In the genomic region with DNA sequence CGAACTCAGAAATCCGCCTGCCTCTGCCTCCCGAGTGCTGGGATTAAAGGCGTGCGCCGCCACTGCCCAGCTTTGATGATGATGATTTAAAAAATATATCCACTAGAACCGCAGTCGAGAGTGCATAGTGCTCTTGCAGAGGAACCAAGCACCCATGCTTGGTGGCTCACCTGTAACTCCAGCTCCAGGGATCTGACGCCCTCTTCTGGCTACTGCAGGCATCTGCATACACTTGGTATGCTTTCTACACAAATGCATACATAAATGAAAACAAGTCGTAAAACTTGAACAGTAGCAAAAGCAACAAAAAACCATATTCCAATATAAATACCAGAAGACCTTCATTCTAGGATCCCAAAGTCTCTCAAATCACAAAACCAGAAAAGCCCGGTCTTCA, we compare ENCODE assay signal across 16 mouse cellular contexts. TPM values are rescaled to one million over a fixed set of nuclear protein-coding genes. Genes with fewer than 3 reads are reported as not detected.
DNase-seq lines count a peak whose midpoint lies in the region; ATAC-seq and TF ChIP-seq lines count a peak whose summit lies in the region.
"Had no signal": no experiment of that assay in that cellular context is flagged by ENCODE, and none has a peak within 500 bp of the region (broad histone marks: within the 10 kb centered on the region; RNA-seq: fewer than 3 reads in every experiment).

No protein-coding gene starts in this region.

- H3K36me3 ChIP-seq in lung, postnatal 0 days (ENCODE audit: insufficient read depth, low read length): no peaks in the 10 kb centered on the region
- no peaks in the 10 kb centered on the region for H3K36me3 ChIP-seq in E14TG2a.4 (ENCODE audit: insufficient read depth, low read length)
- H3K36me3 ChIP-seq in heart, adult 2 months (ENCODE audit: control insufficient read depth, insufficient read depth, low read length): no peaks in the 10 kb centered on the region
- H3K36me3 ChIP-seq: liver, embryonic 15.5 days had no signal

- H3K9me3 ChIP-seq in lung, postnatal 0 days (ENCODE audit: low read length): no peaks in the 10 kb centered on the region
- H3K9me3 ChIP-seq in E14TG2a.4 (ENCODE audit: low read length): no peaks in the 10 kb centered on the region
- H3K9me3 ChIP-seq: liver, embryonic 15.5 days had no signal

- H3K27me3 ChIP-seq in lung, postnatal 0 days (replicated peaks; ENCODE audit: insufficient read depth, low read length): no peaks in the 10 kb centered on the region
- no peaks in the 10 kb centered on the region for H3K27me3 ChIP-seq in E14TG2a.4 (ENCODE audit: insufficient read depth, low read length)
- H3K27me3 ChIP-seq in Patski: no peaks in the 10 kb centered on the region
- no peaks in the 10 kb centered on the region for H3K27me3 ChIP-seq in heart, adult 2 months (ENCODE audit: control insufficient read depth, insufficient read depth, low read length)
- H3K27me3 ChIP-seq: liver, embryonic 15.5 days had no signal

- TF ChIP-seq EP300 in lung, postnatal 0 days (IDR thresholded peaks at IDR 0.05): no peak
- no peak for TF ChIP-seq EP300 in heart, adult 2 months (IDR thresholded peaks at IDR 0.05; ENCODE audit: insufficient read depth, low read depth, low read length)

- no peak for DNase-seq in lung, postnatal 0 days (ENCODE audit: low spot score)
- no peak for DNase-seq in lung, adult 18-20 months
- no peak for DNase-seq in Patski (ENCODE audit: low read depth, low spot score)
- DNase-seq in natural killer cell, adult 2 months (ENCODE audit: low spot score in 2 of 2): peak; percentile 13 to 14
- no peak for DNase-seq in heart, adult 2 months
- DNase-seq in urinary bladder, postnatal 4 days (ENCODE audit: low spot score in 2 of 2): no peak

- POLR2A ChIA-PET in Patski (lab: Charles Lee): no interaction called here

- in situ Hi-C loops in Patski (cut with MboI; ENCODE audit: low pct_unique_long_range_greater_than_20kb): loop anchor here (5.0 to 10.0 kb wide), 3 partner anchors 33 to 308 kb away; no protein-coding TSS in a partner anchor

- no peak overlapping the region for H3K9ac ChIP-seq in lung, postnatal 0 days (replicated peaks; ENCODE audit: low read depth)
- no peak overlapping the region for H3K9ac ChIP-seq in heart, adult 2 months (ENCODE audit: low read depth, low read length)
- H3K9ac ChIP-seq: liver, embryonic 15.5 days had no signal

- H3K4me2 ChIP-seq in lung, postnatal 0 days (replicated peaks; ENCODE audit: low read depth, low read length): no peak overlapping the region

- H3K4me3 ChIP-seq in lung, postnatal 0 days (ENCODE audit: low read depth, low read length): no peak overlapping the region
- no peak overlapping the region for H3K4me3 ChIP-seq in E14TG2a.4 (replicated peaks; ENCODE audit: low read length)
- no peak overlapping the region for H3K4me3 ChIP-seq in heart, adult 2 months

- intact Hi-C loops in heart, adult 2 months (cut with DNase I): loop anchor here (5.0 kb wide), 1 partner anchor 177 kb away; no protein-coding TSS in a partner anchor

- peak; percentile 40 for TF ChIP-seq CTCF in lung, postnatal 0 days (IDR thresholded peaks at IDR 0.05)
- peak; percentile 45 for TF ChIP-seq CTCF in E14TG2a.4 (conservative IDR thresholded peaks at IDR 0.05; ENCODE audit: low read length)
- TF ChIP-seq CTCF in Patski (IDR thresholded peaks at IDR 0.05): peak; percentile 46
- no peak; the same call in 1 of the 2 replicates for TF ChIP-seq CTCF in heart, adult 2 months (IDR thresholded peaks at IDR 0.05)

- CTCF ChIA-PET in Patski (lab: Charles Lee): interaction anchor here (1.2 to 1.4 kb wide), 5 partner anchors 24 to 310 kb away, joined by 3 to 5 read pairs (median 4); no protein-coding TSS in a partner anchor

- no peak for TF ChIP-seq POLR2A in heart, adult 2 months (IDR thresholded peaks at IDR 0.05; ENCODE audit: insufficient read depth, low read depth, low read length)

- H3K79me2 ChIP-seq in heart, adult 2 months (replicated peaks; ENCODE audit: control insufficient read depth, insufficient read depth, low read length): no peaks in the 10 kb centered on the region

- 71% methylated on average over 11 of the region's 11 CpGs for WGBS in lung, postnatal 0 days
- 63% methylated on average over 11 of the region's 11 CpGs for WGBS in heart, adult 2 months

- H3K4me1 ChIP-seq in lung, postnatal 0 days (ENCODE audit: insufficient read depth, low read depth, low read length): no peaks in the 10 kb centered on the region
- H3K4me1 ChIP-seq in E14TG2a.4 (replicated peaks; ENCODE audit: low read depth, low read length): peaks cover 40% of the 10 kb centered on the region
- H3K4me1 ChIP-seq in heart, adult 2 months (ENCODE audit: control insufficient read depth, insufficient read depth, low read length): no peaks in the 10 kb centered on the region

- H3K27ac ChIP-seq in lung, postnatal 0 days (ENCODE audit: low read length): no peak overlapping the region
- H3K27ac ChIP-seq in heart, adult 2 months: no peak overlapping the region
- H3K27ac ChIP-seq: hindbrain, postnatal 0 days; liver, embryonic 15.5 days had no signal

- ATAC-seq in lung, postnatal 0 days: no peak
- no peak for ATAC-seq in Patski

RNA-seq across cellular contexts. Expression of a gene that starts 31.3 kb away (rescaled TPM):
- not detected in 2 replicates for polyA plus RNA-seq in lung, postnatal 0 days (2015; fragmentation: Nextera tagmentation; extraction: Ambion mirVana)
- polyA plus RNA-seq in Patski (2021): not detected
- total RNA-seq in heart, adult 2 months (2021): not detected
- polyA plus RNA-seq in heart, adult 2 months (2012; rRNA removed): not detected in 2 replicates
- total RNA-seq: heart, postnatal 25 days; hindbrain, postnatal 0 days; layer of hippocampus, postnatal 14 days; left cerebral cortex, postnatal 36 days; megakaryocyte-erythroid progenitor cell, adult 5-6 weeks had no signal
- polyA plus RNA-seq: embryonic facial prominence, embryonic 11.5 days; forebrain, embryonic 11.5 days; kidney, embryonic 16.5 days; liver, embryonic 15.5 days had no signal

RNA-seq across cellular contexts. Expression of a gene that starts 51.2 kb away (rescaled TPM):
- 1.1 and 4.4 TPM in 2 replicates for polyA plus RNA-seq in lung, postnatal 0 days (2015; fragmentation: Nextera tagmentation; extraction: Ambion mirVana)
- polyA plus RNA-seq in Patski (2021): 2.1 TPM
- total RNA-seq in heart, adult 2 months (2021): under 1 TPM; 0.14 to 0.18 TPM
- 0.09 and 0.12 TPM in 2 replicates for polyA plus RNA-seq in heart, adult 2 months (2012; rRNA removed)

RNA-seq across cellular contexts. Expression of a gene that starts 51.3 kb away (rescaled TPM):
- polyA plus RNA-seq in lung, postnatal 0 days (2015; fragmentation: Nextera tagmentation; extraction: Ambion mirVana): 229 and 241 TPM in 2 replicates
- 219 TPM for polyA plus RNA-seq in Patski (2021)
- total RNA-seq in heart, adult 2 months (2021): 100 to 1,000 TPM; 234 to 265 TPM
- polyA plus RNA-seq in heart, adult 2 months (2012; rRNA removed): 148 and 201 TPM in 2 replicates

Comparison
In these comparisons a context has a peak if more than half of its experiments do, and no peak if none do; other contexts are left out.
1. DNase-seq: peak in natural killer cell, adult 2 months (2 of 2); none in lung, postnatal 0 days (single experiment), lung, adult 18-20 months (0 of 2), Patski (single experiment), heart, adult 2 months (0 of 2) and urinary bladder, postnatal 4 days (0 of 2).